Mouse (Mus musculus) embryo, embryonic 11.5 days (tissue): ENCODE data around the gene AK157302.
"Not testable (repeated sequence)": the region's sequence is repeated elsewhere in the genome, so short reads cannot be mapped to it uniquely, and the experiment has no call there.

Experiments used
- DNase-seq: peaks from one replicate; pipeline ENCODE4 v3.0.0-alpha.2; 2012; ENCODE audit warnings: low read depth, low spot score

Gene AK157302

GRCm38 (mm10) chr13:21495080-21495479, at the start of gene AK157302:
Gene AK157302, plus strand, starts transcription at chr13:21495223.
- no peak for DNase-seq

- no peak for DNase-seq
Observed at GRCm38 (mm10) chr13:21446796-21447195, 48.2 kb upstream of the AK157302 start.

- no peak for DNase-seq
Observed at GRCm38 (mm10) chr13:21447856-21448614, 47.0 kb upstream of the AK157302 start.

GRCm38 (mm10) chr13:21453042-21453441, 42.0 kb upstream of the AK157302 start:
- no peak for DNase-seq

GRCm38 (mm10) chr13:21453449-21453848, 41.6 kb upstream of the AK157302 start, which contains the start of gene Zscan26:
Gene Zscan26, minus strand, starts transcription at chr13:21453730.
- DNase-seq = peak; percentile 79

GRCm38 (mm10) chr13:21454133-21454532, 40.9 kb upstream of the AK157302 start:
- DNase-seq = no peak

GRCm38 (mm10) chr13:21456347-21456746, 38.7 kb upstream of the AK157302 start:
- DNase-seq = no peak

- not testable (repeated sequence) for DNase-seq
Observed at GRCm38 (mm10) chr13:21462516-21462915, 32.5 kb upstream of the AK157302 start.

- no peak for DNase-seq
Observed at GRCm38 (mm10) chr13:21467336-21467735, 27.7 kb upstream of the AK157302 start.

- DNase-seq = peak; percentile 75
Observed at GRCm38 (mm10) chr13:21468061-21469019, 26.7 kb upstream of the AK157302 start, which contains the start of gene Nkapl. Gene Nkapl, minus strand, starts transcription at chr13:21468509.

GRCm38 (mm10) chr13:21469097-21469496, 25.9 kb upstream of the AK157302 start:
- no peak for DNase-seq

- no peak for DNase-seq
Observed at GRCm38 (mm10) chr13:21472427-21472826, 22.6 kb upstream of the AK157302 start.

GRCm38 (mm10) chr13:21478759-21479670, 16.0 kb upstream of the AK157302 start, which contains the start of the genes Zkscan4 and Gm10065:
Gene Zkscan4, plus strand, starts transcription at chr13:21478907.
Gene Gm10065, minus strand, starts transcription at chr13:21479441.
- peak; percentile 45 for DNase-seq

- no peak for DNase-seq
Observed at GRCm38 (mm10) chr13:21486881-21487280, 8.1 kb upstream of the AK157302 start.

GRCm38 (mm10) chr13:21492847-21493246, 2.2 kb upstream of the AK157302 start:
- no peak for DNase-seq

GRCm38 (mm10) chr13:21501182-21501581, 6.2 kb downstream of the AK157302 start, which contains the start of gene Gm11273:
Gene Gm11273, minus strand, starts transcription at chr13:21501418.
- DNase-seq = not testable (repeated sequence)

- no peak for DNase-seq
Observed at GRCm38 (mm10) chr13:21502296-21502695, 7.3 kb downstream of the AK157302 start.

GRCm38 (mm10) chr13:21506221-21506649, 11.2 kb downstream of the AK157302 start:
- DNase-seq = peak; percentile 78

GRCm38 (mm10) chr13:21530136-21530535, 35.1 kb downstream of the AK157302 start:
- no peak for DNase-seq

GRCm38 (mm10) chr13:21530781-21531201, 35.8 kb downstream of the AK157302 start, which contains the start of gene Zkscan8:
Gene Zkscan8, minus strand, starts transcription at chr13:21531120.
- peak; percentile 82 for DNase-seq

- no peak for DNase-seq
Observed at GRCm38 (mm10) chr13:21542708-21543107, 47.7 kb downstream of the AK157302 start, which contains the start of gene Olfr1366. Gene Olfr1366, minus strand, starts transcription at chr13:21542808.
